In genomic region chr2:148279200-148279599, GRCm38 (mm10) we compare ENCODE assay signal across 17 mouse cellular contexts.
A peak's percentile ranks its signal among the peaks of the same experiment; 100 is the strongest.
DNase-seq lines count a peak whose midpoint lies in the region; TF ChIP-seq lines count a peak whose summit lies in the region.
"Had no signal": no experiment of that assay in that cellular context is flagged by ENCODE, and none has a peak within 500 bp of the region (broad histone marks: within the 10 kb centered on the region; RNA-seq: fewer than 3 reads in every experiment).

No protein-coding gene starts in this region.

- no peak overlapping the region for H3K27ac ChIP-seq in heart, adult 2 months
- no peak overlapping the region for H3K27ac ChIP-seq in left cerebral cortex, adult 2 months
- H3K27ac ChIP-seq: embryonic facial prominence, embryonic 12.5 days; heart, embryonic 15.5 days; intestine, embryonic 15.5 days; liver, embryonic 14.5 days; midbrain, embryonic 13.5 days had no signal

- TF ChIP-seq POLR2A in heart, adult 2 months (IDR thresholded peaks at IDR 0.05; ENCODE audit: insufficient read depth, low read depth, low read length), result no peak

- no peaks in the 10 kb centered on the region for H3K79me2 ChIP-seq in heart, adult 2 months (replicated peaks; ENCODE audit: control insufficient read depth, insufficient read depth, low read length)

- DNase-seq in adrenal gland, postnatal 10 days, result peak; percentile 8
- no peak for DNase-seq in adrenal gland, postnatal 4 days (ENCODE audit: low spot score in 2 of 2)
- DNase-seq in heart, adult 2 months, result peak in 1 of 2 experiments; percentile 28
- no peak for DNase-seq in heart, postnatal 25 days (ENCODE audit: low spot score)
- no peak for DNase-seq in left cerebral cortex, adult 2 months (ENCODE audit: extremely low spot score in 1 of 2, low spot score in 2 of 2)
- DNase-seq in left cerebral cortex, postnatal 14 days (ENCODE audit: low spot score in 2 of 2), result no peak
- peak; percentile 70 for DNase-seq in lung, postnatal 36 days
- DNase-seq in frontal cortex, postnatal 10 days (ENCODE audit: low spot score in 2 of 2), result no peak
- DNase-seq: cerebellum, adult 2 months; cerebellum, postnatal 25 days; forebrain, postnatal 0 days had no signal

- TF ChIP-seq CTCF in heart, adult 2 months (IDR thresholded peaks at IDR 0.05), result peak; percentile 55
- TF ChIP-seq CTCF in left cerebral cortex, adult 2 months (IDR thresholded peaks at IDR 0.05), result peak; percentile 23; the same call in 1 of the 2 replicates

- H3K27me3 ChIP-seq in heart, adult 2 months (ENCODE audit: control insufficient read depth, insufficient read depth, low read length), result no peaks in the 10 kb centered on the region
- H3K27me3 ChIP-seq: embryonic facial prominence, embryonic 12.5 days; heart, embryonic 15.5 days; intestine, embryonic 15.5 days; midbrain, embryonic 13.5 days had no signal

- intact Hi-C loops in heart, adult 2 months (cut with DNase I), result loop anchor here (5.0 kb wide), 4 partner anchors 58 to 132 kb away; partner anchors contain the start of gene Thbd
- intact Hi-C loops in heart, postnatal 25 days (cut with DNase I), result loop anchor here (5.0 kb wide), 2 partner anchors 128 to 137 kb away; partner anchors contain the start of gene Thbd
- intact Hi-C loops in left cerebral cortex, adult 2 months (cut with DNase I), result no loop called here
- intact Hi-C loops in left cerebral cortex, postnatal 14 days (cut with DNase I), result no loop called here

- 75% methylated on average over 3 of the region's 3 CpGs for WGBS in heart, adult 2 months

- H3K9ac ChIP-seq in heart, adult 2 months (ENCODE audit: low read depth, low read length), result no peak overlapping the region
- H3K9ac ChIP-seq: embryonic facial prominence, embryonic 12.5 days; forebrain, postnatal 0 days; heart, embryonic 15.5 days; intestine, embryonic 15.5 days; liver, embryonic 14.5 days; midbrain, embryonic 13.5 days had no signal

- TF ChIP-seq EP300 in heart, adult 2 months (IDR thresholded peaks at IDR 0.05; ENCODE audit: insufficient read depth, low read depth, low read length), result no peak

- peaks cover 5% of the 10 kb centered on the region for H3K4me1 ChIP-seq in heart, adult 2 months (ENCODE audit: control insufficient read depth, insufficient read depth, low read length)
- H3K4me1 ChIP-seq: embryonic facial prominence, embryonic 12.5 days; heart, embryonic 15.5 days; intestine, embryonic 15.5 days; megakaryocyte, embryonic 14.5 days; midbrain, embryonic 13.5 days had no signal

- H3K4me3 ChIP-seq in heart, adult 2 months, result no peak overlapping the region
- no peak overlapping the region for H3K4me3 ChIP-seq in left cerebral cortex, adult 2 months
- H3K4me3 ChIP-seq: embryonic facial prominence, embryonic 12.5 days; heart, embryonic 15.5 days; intestine, embryonic 15.5 days; megakaryocyte, embryonic 14.5 days; midbrain, embryonic 13.5 days had no signal

- no peaks in the 10 kb centered on the region; the same call in 1 of the 2 replicates for H3K36me3 ChIP-seq in heart, adult 2 months (ENCODE audit: control insufficient read depth, insufficient read depth, low read length)
- H3K36me3 ChIP-seq: embryonic facial prominence, embryonic 12.5 days; heart, embryonic 15.5 days; intestine, embryonic 15.5 days; midbrain, embryonic 13.5 days had no signal

Comparison
In these comparisons a context has a peak if more than half of its experiments do, and no peak if none do; other contexts are left out.
1. DNase-seq: peak in adrenal gland, postnatal 10 days (single experiment) and lung, postnatal 36 days (single experiment); none in adrenal gland, postnatal 4 days (0 of 2), heart, postnatal 25 days (single experiment), left cerebral cortex, adult 2 months (0 of 2), left cerebral cortex, postnatal 14 days (0 of 2) and frontal cortex, postnatal 10 days (0 of 2).
2. intact Hi-C loops: an anchor here in heart, adult 2 months (5.0 kb wide) and heart, postnatal 25 days (5.0 kb wide); none called in left cerebral cortex, adult 2 months and left cerebral cortex, postnatal 14 days.